Mouse (Mus musculus): Measurements from ENCODE around the gene Gm36210.
A peak's percentile ranks its signal among the peaks of the same experiment; 100 is the strongest.
"Not testable (repeated sequence)": the region's sequence is repeated elsewhere in the genome, so short reads cannot be mapped to it uniquely, and the experiment has no call there.

Gene Gm36210

GRCm38 (mm10) chr7:4886680-4887079 lies 19.6 kb downstream of the Gm36210 start:
- Histone ChIP-seq H3K4me3 (replicated peaks; ENCODE audit: low read length) (no peak overlapping the region), H3K4me1 (replicated peaks; ENCODE audit: low read depth, low read length) (peaks cover 46% of the 10 kb centered on the region), H3K9me3 (ENCODE audit: low read length) (peaks cover 11% of the 10 kb centered on the region), H3K27me3 (ENCODE audit: insufficient read depth, low read length) (no peaks in the 10 kb centered on the region), H3K36me3 (ENCODE audit: insufficient read depth, low read length) (peaks cover 55% of the 10 kb centered on the region)
- TF ChIP-seq NANOG (IDR thresholded peaks at IDR 0.05; ENCODE audit: borderline replicate concordance, low read length), result no peak
- TF ChIP-seq CTCF (conservative IDR thresholded peaks at IDR 0.05; ENCODE audit: low read length), result no peak
- TF ChIP-seq POU5F1 (IDR thresholded peaks at IDR 0.05; ENCODE audit: borderline replicate concordance, low read length), result no peak

DNA sequence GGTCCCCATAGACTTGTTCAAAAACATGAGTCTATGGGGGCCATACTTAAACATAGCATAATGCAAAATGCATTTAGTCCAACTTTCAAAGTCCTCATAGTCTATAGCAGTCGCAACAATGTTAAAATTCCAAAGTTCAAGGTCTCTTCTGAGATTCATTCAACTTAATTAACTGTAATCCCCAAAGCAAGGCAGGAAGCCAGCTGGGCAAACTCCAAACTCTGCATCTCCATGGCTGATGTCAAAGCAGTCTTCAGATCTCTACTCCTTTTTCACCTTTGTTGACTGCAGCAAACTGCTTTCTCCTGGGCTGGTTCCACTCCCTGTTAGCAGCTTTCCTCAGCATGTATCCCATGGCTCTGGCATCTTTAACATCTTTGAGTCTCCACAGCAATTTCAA lies 27.3 kb downstream of the Gm36210 start:
- Histone ChIP-seq H3K9me3 (ENCODE audit: low read length) (peaks cover 15% of the 10 kb centered on the region), H3K4me1 (replicated peaks; ENCODE audit: low read depth, low read length) (peaks cover 40% of the 10 kb centered on the region), H3K36me3 (ENCODE audit: insufficient read depth, low read length) (peaks cover 15% of the 10 kb centered on the region)
- not testable (repeated sequence) for H3K4me3 ChIP-seq (replicated peaks; ENCODE audit: low read length); H3K27me3 ChIP-seq (ENCODE audit: insufficient read depth, low read length)

DNA sequence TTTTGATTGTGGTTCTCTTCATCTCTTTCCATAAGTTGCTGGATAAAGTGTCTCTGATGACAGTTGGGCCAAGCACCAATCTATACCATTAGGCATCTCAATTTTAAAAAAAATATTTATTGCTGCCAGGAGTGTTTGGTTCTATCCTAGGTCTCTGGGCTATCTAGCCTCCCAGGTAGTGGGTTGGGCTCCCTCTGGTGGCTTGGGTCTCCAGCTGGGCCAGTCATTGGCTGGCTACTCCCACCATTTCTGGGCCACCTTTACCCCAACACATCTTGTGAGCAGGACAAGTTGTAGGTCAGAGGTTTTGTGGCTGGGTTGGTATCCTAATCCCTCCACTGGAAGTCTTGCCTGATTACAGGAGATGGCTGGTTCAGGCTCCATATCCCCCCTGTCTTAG lies 28.1 kb downstream of the Gm36210 start:
- H3K36me3 ChIP-seq (ENCODE audit: insufficient read depth, low read length), result peaks cover 15% of the 10 kb centered on the region
- peaks cover 15% of the 10 kb centered on the region for H3K9me3 ChIP-seq (ENCODE audit: low read length)
- H3K27me3 ChIP-seq (ENCODE audit: insufficient read depth, low read length), result no peaks in the 10 kb centered on the region
- TF ChIP-seq NANOG (IDR thresholded peaks at IDR 0.05; ENCODE audit: borderline replicate concordance, low read length), result no peak
- no peak for TF ChIP-seq POU5F1 (IDR thresholded peaks at IDR 0.05; ENCODE audit: borderline replicate concordance, low read length)
- TF ChIP-seq CTCF (conservative IDR thresholded peaks at IDR 0.05; ENCODE audit: low read length), result peak; percentile 10; the same call in 1 of the 2 replicates
- peaks cover 40% of the 10 kb centered on the region for H3K4me1 ChIP-seq (replicated peaks; ENCODE audit: low read depth, low read length)
- peak overlapping the region; percentile 90 for H3K4me3 ChIP-seq (replicated peaks; ENCODE audit: low read length)

DNA sequence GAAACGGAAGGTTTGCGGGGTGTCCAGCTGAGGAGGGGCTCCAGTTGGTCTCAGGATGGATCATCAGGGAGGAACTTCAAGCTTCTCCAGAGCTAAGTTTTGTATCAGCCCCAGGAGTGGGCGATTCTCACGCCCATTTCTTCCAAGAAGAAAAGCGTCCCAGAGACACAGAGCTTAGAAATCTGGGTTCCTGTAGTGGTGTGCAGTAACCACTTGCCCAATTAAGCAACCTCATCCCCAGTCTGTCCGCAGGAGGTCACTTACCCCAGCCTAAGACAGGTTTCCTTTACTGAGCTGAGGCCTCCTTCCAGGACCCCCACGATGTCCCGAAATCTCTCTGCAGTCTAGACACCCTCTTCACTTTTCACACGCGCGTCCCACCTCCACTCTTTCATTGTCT lies 29.1 kb downstream of the Gm36210 start:
- peak overlapping the region; percentile 90 for H3K4me3 ChIP-seq (replicated peaks; ENCODE audit: low read length)

GRCm38 (mm10) chr7:4876753-4877221 lies 29.5 kb downstream of the Gm36210 start, which contains the start of gene Isoc2a:
Gene Isoc2a (plus strand): TSS chr7:4877153.
- H3K4me3 ChIP-seq (replicated peaks; ENCODE audit: low read length), result peak within 1 kb of the TSS; percentile 90
- peaks cover 42% of the 10 kb centered on the region for H3K4me1 ChIP-seq (replicated peaks; ENCODE audit: low read depth, low read length)
- H3K9me3 ChIP-seq (ENCODE audit: low read length), result peaks cover 6% of the 10 kb centered on the region
- peaks cover under 1% of the 10 kb centered on the region for H3K36me3 ChIP-seq (ENCODE audit: insufficient read depth, low read length)
- no peak for TF ChIP-seq POU5F1 (IDR thresholded peaks at IDR 0.05; ENCODE audit: borderline replicate concordance, low read length)
- TF ChIP-seq CTCF (conservative IDR thresholded peaks at IDR 0.05; ENCODE audit: low read length), result no peak
- no peak for TF ChIP-seq NANOG (IDR thresholded peaks at IDR 0.05; ENCODE audit: borderline replicate concordance, low read length)
- no peaks in the 10 kb centered on the region for H3K27me3 ChIP-seq (ENCODE audit: insufficient read depth, low read length)

More for the DNA sequence above, 29.1 kb downstream of the Gm36210 start:
- peaks cover 42% of the 10 kb centered on the region for H3K4me1 ChIP-seq (replicated peaks; ENCODE audit: low read depth, low read length)
- H3K27me3 ChIP-seq (ENCODE audit: insufficient read depth, low read length), result no peaks in the 10 kb centered on the region
- peaks cover 5% of the 10 kb centered on the region for H3K36me3 ChIP-seq (ENCODE audit: insufficient read depth, low read length)
- TF ChIP-seq CTCF (conservative IDR thresholded peaks at IDR 0.05; ENCODE audit: low read length), result no peak
- no peak for TF ChIP-seq NANOG (IDR thresholded peaks at IDR 0.05; ENCODE audit: borderline replicate concordance, low read length)
- no peak for TF ChIP-seq POU5F1 (IDR thresholded peaks at IDR 0.05; ENCODE audit: borderline replicate concordance, low read length)
- H3K9me3 ChIP-seq (ENCODE audit: low read length), result peaks cover 10% of the 10 kb centered on the region

- H3K4me1 ChIP-seq (replicated peaks; ENCODE audit: low read depth, low read length), result peaks cover 62% of the 10 kb centered on the region
These were observed 36.2 kb downstream of the Gm36210 start, which contains the start of gene Isoc2b for GRCm38 (mm10) chr7:4870133-4870532. Gene Isoc2b (minus strand): TSS chr7:4870258.

GRCm38 (mm10) chr7:4866631-4867180 lies 39.6 kb downstream of the Gm36210 start:
- H3K9me3 ChIP-seq (ENCODE audit: low read length), result no peaks in the 10 kb centered on the region; the same call in 1 of the 2 replicates
- peaks cover 61% of the 10 kb centered on the region for H3K4me1 ChIP-seq (replicated peaks; ENCODE audit: low read depth, low read length)
- H3K36me3 ChIP-seq (ENCODE audit: insufficient read depth, low read length), result no peaks in the 10 kb centered on the region

More at GRCm38 (mm10) chr7:4870133-4870532, 36.2 kb downstream of the Gm36210 start, which contains the start of gene Isoc2b:
- no peak within 1 kb of the TSS for H3K4me3 ChIP-seq (replicated peaks; ENCODE audit: low read length)
- H3K36me3 ChIP-seq (ENCODE audit: insufficient read depth, low read length), result no peaks in the 10 kb centered on the region
- no peak for TF ChIP-seq POU5F1 (IDR thresholded peaks at IDR 0.05; ENCODE audit: borderline replicate concordance, low read length)
- 0 out of 2 replicates have a peak, but pooled peaks have one; percentile 42 for TF ChIP-seq NANOG (IDR thresholded peaks at IDR 0.05; ENCODE audit: borderline replicate concordance, low read length)
- peak; percentile 32 for TF ChIP-seq CTCF (conservative IDR thresholded peaks at IDR 0.05; ENCODE audit: low read length)
- H3K9me3 ChIP-seq (ENCODE audit: low read length), result no peaks in the 10 kb centered on the region; the same call in 1 of the 2 replicates
- no peaks in the 10 kb centered on the region for H3K27me3 ChIP-seq (ENCODE audit: insufficient read depth, low read length)

GRCm38 (mm10) chr7:4865579-4866493 lies 40.5 kb downstream of the Gm36210 start:
- no peaks in the 10 kb centered on the region for H3K27me3 ChIP-seq (ENCODE audit: insufficient read depth, low read length)
- peak overlapping the region; percentile 83 for H3K4me3 ChIP-seq (replicated peaks; ENCODE audit: low read length)
- no peaks in the 10 kb centered on the region for H3K36me3 ChIP-seq (ENCODE audit: insufficient read depth, low read length)
- no peaks in the 10 kb centered on the region; the same call in 1 of the 2 replicates for H3K9me3 ChIP-seq (ENCODE audit: low read length)
- TF ChIP-seq NANOG (IDR thresholded peaks at IDR 0.05; ENCODE audit: borderline replicate concordance, low read length) (no peak; the same call in 1 of the 2 replicates), POU5F1 (IDR thresholded peaks at IDR 0.05; ENCODE audit: borderline replicate concordance, low read length) (no peak), CTCF (conservative IDR thresholded peaks at IDR 0.05; ENCODE audit: low read length) (no peak)
- H3K4me1 ChIP-seq (replicated peaks; ENCODE audit: low read depth, low read length), result peaks cover 52% of the 10 kb centered on the region

More at GRCm38 (mm10) chr7:4866631-4867180, 39.6 kb downstream of the Gm36210 start:
- Histone ChIP-seq H3K4me3 (replicated peaks; ENCODE audit: low read length) (peak overlapping the region; percentile 83), H3K27me3 (ENCODE audit: insufficient read depth, low read length) (no peaks in the 10 kb centered on the region)
- no peak for TF ChIP-seq CTCF (conservative IDR thresholded peaks at IDR 0.05; ENCODE audit: low read length)
- no peak for TF ChIP-seq NANOG (IDR thresholded peaks at IDR 0.05; ENCODE audit: borderline replicate concordance, low read length)
- no peak for TF ChIP-seq POU5F1 (IDR thresholded peaks at IDR 0.05; ENCODE audit: borderline replicate concordance, low read length)
